Mouse (Mus musculus): ENCODE measurements around the gene Gm5640.
"Not testable (repeated sequence)": the region's sequence is repeated elsewhere in the genome, so short reads cannot be mapped to it uniquely, and the experiment has no call there.

The Gm5640 gene

GRCm38 (mm10) chrX:74645466-74646323, at the start of gene Gm5640:
TSS of gene Gm5640 (minus strand) at chrX:74645635.
- peak in 1 of 2 experiments; percentile 2 for DNase-seq (ENCODE audit: low spot score in 2 of 2)

DNA sequence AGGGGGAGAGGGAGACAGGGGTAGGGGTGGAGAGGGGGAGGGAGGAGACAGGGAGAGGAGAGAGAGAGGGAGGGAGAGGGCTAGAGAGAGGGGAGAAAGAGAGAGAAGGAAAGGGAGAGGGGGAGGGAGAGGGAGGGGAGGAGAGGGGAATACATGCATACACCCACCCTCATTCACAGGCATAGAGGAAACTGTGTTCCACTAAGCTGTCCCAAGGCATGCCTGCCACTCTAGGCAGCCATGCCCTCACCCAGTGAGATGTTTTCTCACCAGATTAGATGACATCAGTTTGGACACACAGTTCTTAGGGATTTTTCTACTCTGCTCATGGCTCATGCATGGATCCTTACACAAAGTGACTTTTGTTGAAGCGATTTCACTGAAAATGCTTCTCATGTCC, 958 bp upstream of the Gm5640 start:
- not testable (repeated sequence) for DNase-seq (ENCODE audit: low spot score in 2 of 2)

DNA sequence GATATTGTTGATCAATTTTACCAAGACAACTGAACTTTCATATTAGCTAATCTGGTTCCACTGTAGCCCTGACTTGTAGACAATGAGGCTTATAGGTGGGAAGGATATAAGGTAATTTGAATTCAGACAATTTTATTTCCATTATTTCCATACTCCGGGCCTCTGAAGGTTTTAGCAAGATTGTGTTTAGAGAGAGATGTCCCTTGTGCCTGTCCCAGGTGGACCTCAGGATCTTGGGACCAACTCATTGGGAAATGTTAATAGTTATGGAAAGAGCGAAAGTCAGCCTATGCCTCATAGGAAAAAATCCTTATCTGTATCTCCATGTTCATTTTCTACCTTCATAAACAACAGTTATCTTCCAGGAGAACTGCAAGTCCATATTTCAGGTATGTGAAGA, 53.1 kb downstream of the Gm5640 start, which contains the start of gene Olfr1325:
Gene Olfr1325, plus strand, starts transcription at position 301 of the 400 bp plus-strand sequence.
- no peak for DNase-seq (ENCODE audit: low spot score in 2 of 2)
